In the genomic region with DNA sequence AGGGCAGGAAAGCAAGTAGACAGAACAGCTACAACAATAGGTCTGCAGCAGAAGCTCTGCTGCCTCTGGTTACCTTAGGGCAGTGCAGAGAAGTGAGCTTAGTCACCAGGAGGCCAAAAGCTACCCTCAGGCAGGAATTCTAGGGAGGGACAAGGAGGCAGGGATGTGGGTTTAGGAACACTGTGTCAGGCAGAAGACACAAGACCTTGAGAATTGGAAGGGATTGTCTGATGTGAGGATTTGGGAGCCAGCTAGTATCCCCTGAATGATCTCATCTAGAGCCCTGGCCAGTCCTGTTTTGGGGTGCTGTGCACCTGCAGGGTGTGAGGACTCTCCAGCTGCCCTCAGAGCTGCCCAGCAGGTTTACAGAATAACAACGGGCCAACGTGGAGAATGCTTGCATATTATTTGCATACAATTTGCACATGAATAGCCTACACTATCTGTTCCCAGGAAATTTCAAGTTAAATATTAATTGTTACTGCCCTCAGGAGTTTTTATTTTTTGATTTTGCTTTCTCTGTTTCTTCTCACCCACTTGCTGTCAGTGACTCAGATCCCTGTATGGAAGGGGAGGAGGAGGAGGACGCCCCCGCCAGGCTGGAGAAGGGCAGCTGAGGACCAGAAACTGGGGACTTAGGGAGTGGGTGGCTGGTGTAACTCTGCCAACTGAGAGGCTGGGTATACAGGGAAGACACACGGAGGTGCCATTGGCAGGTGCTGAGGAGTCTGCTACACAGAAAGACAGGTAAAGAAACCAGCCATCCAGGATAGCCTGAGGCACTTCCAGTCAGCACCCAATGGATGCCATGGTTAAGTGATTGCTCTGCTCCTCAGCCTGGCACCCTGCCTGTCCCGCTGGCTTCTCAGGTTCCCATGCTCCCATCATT, we compare ENCODE assay signal across 11 mouse cellular contexts.
DNase-seq lines count a peak whose midpoint lies in the region; ATAC-seq lines count a peak whose summit lies in the region.
"Had no signal": no experiment of that assay in that cellular context is flagged by ENCODE, and none has a peak within 500 bp of the region (broad histone marks: within the 10 kb centered on the region; RNA-seq: fewer than 3 reads in every experiment).

No protein-coding gene starts in this region.

- ATAC-seq in forebrain, embryonic 14.5 days = peak; percentile 60
- no peak for ATAC-seq in forebrain, embryonic 11.5 days (replicated peaks; ENCODE audit: low FRiP score)
- ATAC-seq in liver, embryonic 11.5 days (replicated peaks; ENCODE audit: low FRiP score) = no peak

- 32% methylated on average over 6 of the region's 6 CpGs for WGBS in forebrain, embryonic 14.5 days
- WGBS in forebrain, embryonic 11.5 days = 26% methylated on average over 6 of the region's 6 CpGs
- WGBS in liver, embryonic 11.5 days = 30% methylated on average over 6 of the region's 6 CpGs

- H3K4me2 ChIP-seq in forebrain, embryonic 14.5 days (ENCODE audit: low read length) = no peak overlapping the region
- no peak overlapping the region for H3K4me2 ChIP-seq in forebrain, embryonic 11.5 days (ENCODE audit: low read depth, low read length, severe bottlenecking)
- no peak overlapping the region for H3K4me2 ChIP-seq in liver, embryonic 11.5 days
- H3K4me2 ChIP-seq: liver, embryonic 15.5 days had no signal

- H3K9me3 ChIP-seq in forebrain, embryonic 14.5 days (replicated peaks; ENCODE audit: control insufficient read depth, low read length) = no peaks in the 10 kb centered on the region
- H3K9me3 ChIP-seq in forebrain, embryonic 11.5 days (ENCODE audit: control insufficient read depth, low read length) = no peaks in the 10 kb centered on the region
- H3K9me3 ChIP-seq in liver, embryonic 11.5 days (ENCODE audit: control insufficient read depth, low read length) = no peaks in the 10 kb centered on the region
- H3K9me3 ChIP-seq: liver, embryonic 15.5 days had no signal

- intact Hi-C loops in left cerebral cortex, postnatal 25 days (cut with DNase I) = loop anchor here (1.0 to 10.0 kb wide), 8 partner anchors 40 to 640 kb away; a partner anchor contains a TSS

- no peak overlapping the region for H3K4me3 ChIP-seq in forebrain, embryonic 14.5 days (ENCODE audit: low read depth, low read length)
- no peak overlapping the region for H3K4me3 ChIP-seq in forebrain, embryonic 11.5 days (ENCODE audit: low read depth, low read length)
- H3K4me3 ChIP-seq in liver, embryonic 11.5 days (ENCODE audit: low read depth, low read length) = no peak overlapping the region
- H3K4me3 ChIP-seq: liver, embryonic 15.5 days had no signal

- DNase-seq in forebrain, embryonic 14.5 days (ENCODE audit: low spot score) = peak; percentile 24
- no peak for DNase-seq in forebrain, embryonic 11.5 days (ENCODE audit: low spot score)
- DNase-seq in urinary bladder, postnatal 14 days (ENCODE audit: low spot score) = peak; percentile 10
- no peak for DNase-seq in urinary bladder, postnatal 36 days (ENCODE audit: low spot score in 2 of 2)
- DNase-seq in left cerebral cortex, postnatal 25 days (ENCODE audit: low spot score in 2 of 2) = peak; percentile 73 to 93
- no peak for DNase-seq in liver, embryonic 11.5 days (ENCODE audit: low spot score)
- no peak for DNase-seq in c-Kit-positive CD71-positive TER-119-positive erythroid progenitor cells, embryonic 14.5 days (ENCODE audit: low spot score)
- DNase-seq in thymus, adult 18-20 months = no peak
- DNase-seq: embryo, embryonic 11 days; gastrocnemius, postnatal 14 days had no signal

- no peaks in the 10 kb centered on the region for H3K27me3 ChIP-seq in forebrain, embryonic 14.5 days (replicated peaks; ENCODE audit: control insufficient read depth, insufficient read depth, low read length)
- no peaks in the 10 kb centered on the region for H3K27me3 ChIP-seq in forebrain, embryonic 11.5 days (ENCODE audit: control insufficient read depth, insufficient read depth, low read length)
- H3K27me3 ChIP-seq in liver, embryonic 11.5 days (replicated peaks; ENCODE audit: control insufficient read depth, insufficient read depth, low read length) = no peaks in the 10 kb centered on the region
- H3K27me3 ChIP-seq: liver, embryonic 15.5 days had no signal

- H3K9ac ChIP-seq in forebrain, embryonic 14.5 days (ENCODE audit: low read length) = no peak overlapping the region
- H3K9ac ChIP-seq in forebrain, embryonic 11.5 days (ENCODE audit: low read length) = no peak overlapping the region
- no peak overlapping the region for H3K9ac ChIP-seq in liver, embryonic 11.5 days (ENCODE audit: low read depth, low read length)
- H3K9ac ChIP-seq: liver, embryonic 15.5 days had no signal

- H3K36me3 ChIP-seq in forebrain, embryonic 14.5 days (ENCODE audit: control insufficient read depth, insufficient read depth, low read length) = no peaks in the 10 kb centered on the region
- H3K36me3 ChIP-seq in forebrain, embryonic 11.5 days (ENCODE audit: control insufficient read depth, insufficient read depth, low read length) = no peaks in the 10 kb centered on the region
- H3K36me3 ChIP-seq in liver, embryonic 11.5 days (ENCODE audit: control insufficient read depth, insufficient read depth, low read length) = no peaks in the 10 kb centered on the region
- H3K36me3 ChIP-seq: liver, embryonic 15.5 days had no signal

- peak overlapping the region; percentile 14; the same call in 1 of the 2 replicates for H3K27ac ChIP-seq in forebrain, embryonic 14.5 days (ENCODE audit: low read depth, low read length)
- no peak overlapping the region for H3K27ac ChIP-seq in forebrain, embryonic 11.5 days (ENCODE audit: low read depth, low read length)
- H3K27ac ChIP-seq in liver, embryonic 11.5 days (ENCODE audit: low read depth, low read length) = no peak overlapping the region
- H3K27ac ChIP-seq: liver, embryonic 15.5 days had no signal

- peaks cover 9% of the 10 kb centered on the region; the same call in 1 of the 2 replicates for H3K4me1 ChIP-seq in forebrain, embryonic 14.5 days (ENCODE audit: control insufficient read depth, insufficient read depth, low read length)
- 0 out of 2 replicates have a peak, but pooled peaks cover 1% of the 10 kb centered on the region for H3K4me1 ChIP-seq in forebrain, embryonic 11.5 days (replicated peaks; ENCODE audit: control insufficient read depth, insufficient read depth, low read length)
- H3K4me1 ChIP-seq in liver, embryonic 11.5 days (replicated peaks; ENCODE audit: control insufficient read depth, insufficient read depth, low read length) = no peaks in the 10 kb centered on the region
- H3K4me1 ChIP-seq: liver, embryonic 15.5 days had no signal

Comparison
In these comparisons a context has a peak if more than half of its experiments do, and no peak if none do; other contexts are left out.
1. DNase-seq: peak in forebrain, embryonic 14.5 days (single experiment), urinary bladder, postnatal 14 days (single experiment) and left cerebral cortex, postnatal 25 days (2 of 2); none in forebrain, embryonic 11.5 days (single experiment), urinary bladder, postnatal 36 days (0 of 2), liver, embryonic 11.5 days (single experiment), c-Kit-positive CD71-positive TER-119-positive erythroid progenitor cells, embryonic 14.5 days (single experiment) and thymus, adult 18-20 months (0 of 2).